Mouse (Mus musculus) right cerebral cortex, postnatal 4 days (tissue): ENCODE results near the gene Lin54.

ENCODE experiments used
- DNase-seq: peaks from one replicate; pipeline ENCODE4 v3.0.0-alpha.2; 2022

Gene Lin54

DNA sequence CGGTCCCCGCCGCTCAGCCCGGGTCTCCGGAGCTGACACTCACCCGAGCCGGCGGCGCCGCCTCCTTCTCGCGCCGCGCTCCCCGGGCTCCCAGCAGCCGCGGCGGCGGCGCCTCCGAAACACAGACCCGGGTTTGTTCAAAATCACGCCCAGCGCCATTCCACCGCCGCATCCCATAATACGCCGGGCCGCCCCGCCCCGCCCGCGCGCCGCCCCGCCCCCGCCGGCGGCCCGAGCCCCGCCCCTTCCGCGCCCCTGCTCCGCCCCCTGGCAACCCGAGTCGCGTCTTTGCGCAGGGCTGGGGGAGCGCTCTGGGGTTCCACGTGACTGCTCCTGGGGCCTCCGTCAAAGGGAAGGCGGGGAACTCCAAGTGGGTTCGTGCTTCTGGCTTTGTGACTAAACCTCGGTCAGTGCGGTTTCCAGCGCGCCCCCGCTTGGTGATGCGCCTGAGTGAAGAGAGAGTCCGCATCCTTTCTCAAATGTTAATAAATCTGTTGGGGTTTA lies at the start of gene Lin54:
TSS of gene Lin54 (minus strand) at position 182 of the 504 bp plus-strand sequence.
- DNase-seq: peak; percentile 87

DNA sequence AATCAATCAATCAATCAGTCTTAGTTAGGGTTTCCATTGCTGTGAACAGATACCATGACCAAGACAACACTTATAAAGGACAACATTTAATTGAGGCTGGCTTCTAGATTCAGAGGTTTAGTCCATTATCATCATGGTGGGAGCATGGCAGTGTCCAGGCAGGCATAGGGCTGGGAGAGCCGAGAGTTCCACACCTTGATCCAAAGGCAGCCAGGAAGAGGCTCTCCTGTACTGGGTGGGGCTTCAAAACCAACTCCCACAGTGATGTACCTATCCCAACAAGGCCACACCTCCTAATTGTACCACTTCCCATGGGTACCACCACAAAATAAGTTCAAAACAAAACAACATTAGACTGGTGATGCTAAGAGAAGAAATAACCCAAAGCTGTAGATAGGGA lies 49.7 kb upstream of the Lin54 start:
- DNase-seq: no peak

DNA sequence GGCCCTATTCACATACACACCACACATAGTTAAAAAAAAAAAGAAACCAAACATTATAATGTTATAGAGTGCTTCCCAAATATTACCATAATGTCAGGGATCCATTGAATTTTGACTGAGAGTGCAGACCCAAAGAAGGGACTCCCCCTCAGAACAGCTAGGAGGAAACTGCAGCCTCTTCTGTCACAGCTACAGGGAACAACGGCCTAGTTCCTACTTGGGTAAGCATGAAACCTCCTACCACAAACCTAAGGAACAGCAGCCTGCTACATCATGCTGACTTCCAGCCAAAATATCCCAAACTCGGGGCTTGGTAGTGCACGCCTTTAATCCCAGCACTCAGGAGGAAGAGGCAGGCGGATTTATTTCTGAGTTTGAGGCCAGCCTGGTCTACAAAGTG lies 48.9 kb upstream of the Lin54 start:
- no peak for DNase-seq

DNA sequence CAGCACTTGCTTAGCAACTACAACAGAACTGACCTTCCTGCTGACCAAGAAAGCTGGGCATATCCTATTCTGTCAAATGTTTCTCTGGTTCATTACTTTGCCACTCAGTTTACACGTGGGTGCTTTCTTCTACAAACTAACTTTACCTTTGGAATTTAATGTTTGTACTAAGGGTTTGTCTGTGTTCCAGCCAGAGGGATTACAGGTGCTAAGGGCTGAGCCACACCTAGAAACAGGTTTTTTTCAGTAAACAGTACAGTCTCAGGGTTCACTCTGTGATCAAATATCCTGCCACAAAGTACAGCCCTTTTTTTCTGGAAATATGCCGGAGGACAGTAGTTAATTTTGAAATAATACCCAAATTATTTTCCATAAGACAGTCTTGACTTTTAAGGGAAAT lies 47.8 kb upstream of the Lin54 start:
- no peak for DNase-seq

DNA sequence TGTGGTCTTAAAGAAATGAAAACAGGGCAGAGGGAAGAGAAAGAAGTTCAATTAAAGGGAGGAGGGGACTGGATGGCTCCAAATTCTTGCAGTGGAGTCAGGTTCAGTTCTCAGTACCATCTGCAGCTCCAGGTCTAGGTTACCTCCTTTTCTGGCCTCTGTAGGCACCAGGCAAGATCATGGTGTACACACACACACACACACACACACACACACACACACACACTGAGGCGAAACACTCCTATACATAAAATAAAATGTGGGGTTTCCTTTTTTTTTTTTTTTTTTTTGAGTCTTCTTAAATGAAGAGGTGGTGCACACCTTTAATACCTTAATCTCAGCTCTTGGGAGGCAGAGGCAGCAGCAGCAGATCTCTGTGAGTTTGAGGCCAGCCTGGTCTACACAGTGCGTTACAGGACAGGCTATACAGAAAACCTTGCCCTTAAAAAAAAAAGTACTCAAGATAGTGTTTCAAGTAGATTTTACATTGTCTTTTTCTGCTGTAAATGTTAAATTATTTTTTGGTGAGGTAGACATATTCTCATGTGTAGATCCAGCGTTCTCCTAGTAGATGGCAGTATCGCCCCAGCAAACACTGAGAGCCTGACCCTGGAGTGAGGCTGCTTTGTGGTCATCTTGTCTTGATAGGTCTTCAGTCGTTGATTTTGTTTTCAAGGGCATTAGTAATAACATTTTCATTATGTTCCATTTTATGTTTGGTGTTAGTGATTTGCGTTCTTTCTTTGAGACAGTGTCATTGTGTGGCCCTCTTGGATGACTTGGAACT lies 46.0 kb upstream of the Lin54 start:
- no peak for DNase-seq

DNA sequence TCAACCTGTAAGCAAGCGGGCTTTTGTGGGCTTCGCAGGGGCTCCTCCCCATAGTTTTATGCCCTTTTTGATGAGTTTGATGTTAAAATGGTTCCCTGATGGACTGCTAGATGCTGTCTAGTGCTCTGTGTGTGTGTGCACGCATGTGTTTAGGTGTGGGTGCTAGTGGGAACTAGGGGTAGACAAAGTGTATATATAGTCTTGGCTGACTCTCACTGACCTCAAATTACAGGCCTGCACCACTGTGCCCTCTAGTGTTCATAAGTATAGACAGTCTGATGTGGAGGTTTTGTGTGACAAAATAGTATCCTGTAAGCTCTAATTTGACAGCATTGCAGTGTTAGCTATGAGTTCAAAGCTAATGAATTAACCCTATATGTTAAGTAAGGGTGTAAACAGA lies 36.2 kb upstream of the Lin54 start:
- no peak for DNase-seq

DNA sequence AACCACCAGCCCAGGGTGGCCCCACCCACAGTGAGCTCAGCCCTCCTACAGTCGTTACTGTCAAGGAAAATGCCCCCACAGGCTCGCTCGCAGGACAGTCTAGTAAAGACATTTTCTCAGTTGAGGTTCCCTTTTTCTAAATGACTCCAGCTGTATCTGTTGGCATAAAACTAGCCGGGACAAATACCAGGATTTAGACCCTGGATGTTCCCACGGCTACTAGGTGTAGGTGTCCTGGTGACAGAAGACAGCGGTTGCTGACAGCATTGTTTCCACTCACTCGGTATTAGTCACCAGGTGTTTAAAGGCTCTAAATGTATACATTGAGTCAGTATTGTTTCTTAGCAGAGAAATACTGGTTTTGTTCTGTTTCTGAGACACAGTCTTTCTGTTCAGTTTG lies 35.4 kb upstream of the Lin54 start:
- DNase-seq: no peak

DNA sequence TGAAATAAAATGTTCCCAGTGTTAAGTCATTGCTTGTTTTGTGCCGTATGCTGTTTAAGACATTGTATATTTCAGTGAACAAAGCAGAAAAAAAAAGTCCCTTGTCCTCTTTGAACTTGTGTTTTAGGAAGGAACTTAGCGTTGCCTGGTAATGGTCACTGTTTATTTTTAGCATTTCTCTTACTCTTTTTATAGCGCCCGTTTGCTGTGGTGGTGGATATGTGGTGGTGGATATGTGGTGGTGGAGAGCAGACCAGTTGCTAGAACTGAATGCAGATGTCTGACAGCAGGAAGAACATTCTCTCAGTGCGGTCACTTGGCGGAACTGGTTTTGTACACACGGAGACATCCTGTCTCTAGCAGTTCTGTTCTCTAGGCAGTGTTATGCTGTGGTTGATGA lies 25.7 kb upstream of the Lin54 start:
- no peak for DNase-seq

DNA sequence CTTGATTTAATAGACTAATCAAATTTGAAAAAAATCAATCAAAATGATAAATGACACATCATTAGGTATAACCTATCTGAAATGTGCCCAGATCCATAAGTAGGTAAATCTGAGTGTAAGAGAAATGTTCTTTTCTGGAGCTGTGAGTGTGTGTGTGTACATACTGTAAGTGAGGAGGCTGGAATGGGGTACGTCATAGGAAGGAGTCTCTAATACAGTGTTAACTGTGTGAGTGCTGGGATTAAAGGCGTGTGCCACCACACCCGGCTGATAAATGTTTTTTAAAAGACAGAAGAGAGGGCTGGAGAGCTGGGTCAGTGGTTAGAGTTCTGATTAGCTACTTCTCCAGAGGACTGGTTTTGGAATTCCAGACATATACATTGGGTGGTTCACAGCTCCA lies 25.2 kb upstream of the Lin54 start:
- DNase-seq: no peak

DNA sequence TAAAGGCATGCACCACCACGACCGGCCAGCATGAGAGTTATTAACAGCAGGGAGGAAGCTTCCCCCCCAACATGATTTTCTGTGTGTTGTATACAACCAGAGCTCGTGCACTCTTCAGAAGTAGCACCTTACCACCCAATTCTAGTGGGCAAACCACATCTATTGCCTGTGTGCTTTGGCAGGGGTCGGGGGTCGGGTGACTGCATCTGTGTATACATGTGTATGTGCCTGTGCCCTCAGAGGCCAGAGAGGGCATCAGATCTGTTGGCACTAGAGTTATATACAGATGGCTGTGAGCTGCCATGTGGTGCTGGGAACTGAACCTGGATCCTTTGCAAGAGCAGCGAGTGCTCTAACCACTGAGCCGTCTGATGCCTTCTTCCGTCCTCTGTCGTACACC lies 24.5 kb upstream of the Lin54 start:
- no peak for DNase-seq

DNA sequence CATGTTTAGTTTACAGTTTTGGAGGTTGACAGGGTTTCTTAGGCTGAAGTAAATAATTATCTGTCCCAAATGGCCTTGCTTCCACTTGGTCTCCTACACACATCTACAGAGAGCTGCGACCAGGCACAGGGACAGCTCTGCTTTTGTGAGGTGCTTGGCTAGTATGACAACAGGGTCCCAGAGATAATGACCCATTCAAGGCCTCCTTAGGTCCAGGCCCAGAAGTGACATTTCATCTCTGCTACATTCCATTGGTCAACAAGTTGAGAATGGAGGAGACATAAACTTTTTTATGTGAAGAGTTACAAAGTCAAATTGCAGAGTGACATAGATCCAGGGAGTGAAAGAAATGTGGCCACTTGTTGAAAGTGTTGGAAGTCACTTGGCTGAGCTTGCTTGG lies 22.9 kb upstream of the Lin54 start:
- no peak for DNase-seq

DNA sequence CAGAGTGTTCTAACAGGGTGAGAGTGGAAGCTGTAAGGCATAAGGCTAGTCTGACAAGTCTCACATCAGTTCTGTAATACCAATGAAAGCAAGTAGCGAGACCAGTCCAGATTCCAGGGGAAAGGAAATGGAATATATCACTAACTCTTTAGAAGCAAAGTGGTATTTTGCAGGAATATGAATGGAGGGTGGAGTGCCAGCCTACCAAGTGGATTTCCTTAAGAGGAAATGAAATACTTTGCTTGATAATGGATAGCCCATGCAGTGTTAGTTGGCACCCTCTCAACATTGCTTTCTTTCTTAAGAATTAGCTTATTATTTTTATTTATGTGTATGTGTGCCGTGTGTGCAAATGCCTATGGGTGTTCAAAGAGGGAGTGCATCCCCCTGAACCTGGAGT lies 19.8 kb upstream of the Lin54 start:
- no peak for DNase-seq

DNA sequence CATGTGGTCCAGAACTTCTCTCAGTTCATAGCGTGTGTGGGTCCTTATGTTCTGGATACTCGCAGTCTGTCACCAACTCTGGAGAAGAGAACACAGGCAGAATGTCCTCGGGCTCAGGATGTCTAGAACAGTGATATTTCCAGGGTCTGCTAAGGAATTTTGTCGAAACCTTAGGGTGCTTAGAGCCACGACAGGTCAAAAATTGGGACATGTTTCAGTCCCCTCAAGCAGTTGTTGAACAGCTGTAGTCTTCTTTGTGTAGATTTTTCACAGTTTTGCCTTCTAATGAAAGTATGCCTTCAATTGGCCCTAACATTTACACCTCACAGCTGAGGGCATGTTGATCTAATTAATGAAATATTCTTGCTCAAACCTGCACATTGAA lies 18.6 kb upstream of the Lin54 start:
- DNase-seq: no peak

DNA sequence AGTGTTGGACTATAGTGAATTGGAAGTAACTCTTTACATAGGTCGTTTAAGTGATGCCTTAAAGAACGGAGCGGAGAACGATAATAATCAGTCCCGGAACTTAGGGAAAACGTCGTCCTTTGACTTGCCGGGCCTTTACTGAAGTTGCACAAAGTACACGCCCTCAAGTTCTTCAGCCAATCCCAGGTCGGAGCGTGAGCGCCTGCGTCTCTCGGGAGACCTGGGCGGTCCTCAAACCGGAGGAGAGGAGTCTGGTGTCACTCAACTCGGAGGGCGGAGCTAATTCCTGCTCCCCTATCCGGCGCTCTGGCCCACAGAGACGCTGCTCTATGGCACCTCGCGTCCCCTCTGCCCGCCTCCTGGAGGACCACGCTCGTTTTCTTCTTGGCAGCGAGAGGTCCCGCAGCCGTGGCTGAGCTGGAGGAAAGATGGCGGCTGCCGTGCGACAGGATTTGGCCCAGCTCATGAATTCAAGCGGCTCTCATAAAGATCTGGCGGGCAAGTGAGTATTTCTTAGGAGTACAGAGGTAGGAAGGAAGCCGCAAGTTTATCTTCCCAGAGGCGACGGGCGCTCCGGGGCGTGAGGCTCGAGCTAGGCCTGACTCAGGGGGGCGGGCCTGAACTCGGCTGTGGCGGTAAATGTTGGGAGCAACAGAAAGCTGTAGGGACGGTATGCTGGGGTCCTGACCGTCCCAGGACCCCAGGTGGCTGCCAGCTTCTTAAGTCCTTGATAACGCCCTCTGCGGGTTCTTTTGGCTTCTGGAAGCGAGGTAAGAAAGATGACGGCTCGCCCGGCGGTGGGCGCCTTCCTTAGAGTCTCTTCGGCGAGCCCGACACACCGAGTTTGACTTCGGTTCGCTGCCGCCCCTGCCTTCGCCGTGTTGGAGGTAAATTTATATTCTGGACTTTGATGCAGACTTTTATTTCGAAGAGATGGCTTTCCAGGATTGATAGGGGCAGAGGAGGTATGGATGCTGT lies 17.9 kb upstream of the Lin54 start, which contains the start of gene Cops4:
TSS of gene Cops4 (plus strand) at position 261 of the 978 bp plus-strand sequence.
- peak; percentile 90 for DNase-seq

DNA sequence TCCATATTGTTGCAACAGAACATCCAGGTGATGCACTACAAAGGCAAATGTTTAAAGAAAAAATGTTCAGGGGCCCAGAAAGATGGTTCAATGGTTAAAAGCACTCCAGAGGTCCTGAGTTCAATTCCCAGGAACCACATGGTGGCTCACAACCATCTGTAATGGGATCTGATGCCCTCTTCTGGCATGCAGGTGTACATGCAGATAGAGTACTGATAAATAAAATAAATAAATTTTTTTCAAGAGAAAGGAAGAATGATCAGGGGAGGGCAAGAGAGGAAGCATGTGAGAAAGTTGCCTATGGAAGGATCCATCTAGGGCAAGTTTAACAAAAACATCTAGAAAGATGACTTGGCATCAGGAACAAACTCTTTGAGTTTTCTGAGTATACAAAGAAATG lies 12.1 kb upstream of the Lin54 start:
- DNase-seq: no peak

DNA sequence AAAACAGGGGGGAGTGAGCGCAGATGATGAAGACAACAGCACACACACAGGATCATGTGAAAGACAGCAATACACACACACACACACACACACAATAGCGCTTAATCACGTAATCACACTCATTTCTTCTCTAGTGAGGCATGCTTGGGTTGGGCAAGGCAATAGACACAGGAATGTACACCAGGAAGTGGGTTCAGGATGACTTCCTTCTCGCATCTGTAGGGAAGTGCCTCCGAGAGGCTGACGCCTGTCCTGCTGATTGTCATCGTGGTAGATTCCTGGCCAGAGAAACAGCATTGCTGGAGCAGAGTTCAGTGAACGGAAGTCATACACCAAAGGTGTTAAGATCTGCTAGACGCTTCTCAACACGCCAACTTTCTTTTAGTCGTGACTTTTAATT lies 8.8 kb upstream of the Lin54 start:
- no peak for DNase-seq

DNA sequence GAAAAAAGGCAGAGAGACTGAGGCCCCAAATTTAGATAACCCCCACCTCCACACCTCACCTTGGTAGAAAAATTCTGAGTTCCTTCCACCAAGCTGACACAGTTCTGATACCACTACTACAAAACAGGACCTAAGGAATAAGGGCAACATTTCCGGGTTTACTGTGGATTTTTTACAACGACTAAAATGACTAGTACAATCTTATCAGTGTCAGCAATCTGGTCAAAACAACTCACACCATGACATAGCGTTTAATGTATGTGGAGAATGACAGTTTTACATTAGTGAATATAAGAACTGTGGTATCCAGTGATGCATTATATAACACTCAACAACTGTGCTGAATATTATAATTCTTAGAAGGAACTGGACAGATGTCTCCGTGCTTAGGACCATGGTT lies 828 bp upstream of the Lin54 start:
- DNase-seq: no peak

DNA sequence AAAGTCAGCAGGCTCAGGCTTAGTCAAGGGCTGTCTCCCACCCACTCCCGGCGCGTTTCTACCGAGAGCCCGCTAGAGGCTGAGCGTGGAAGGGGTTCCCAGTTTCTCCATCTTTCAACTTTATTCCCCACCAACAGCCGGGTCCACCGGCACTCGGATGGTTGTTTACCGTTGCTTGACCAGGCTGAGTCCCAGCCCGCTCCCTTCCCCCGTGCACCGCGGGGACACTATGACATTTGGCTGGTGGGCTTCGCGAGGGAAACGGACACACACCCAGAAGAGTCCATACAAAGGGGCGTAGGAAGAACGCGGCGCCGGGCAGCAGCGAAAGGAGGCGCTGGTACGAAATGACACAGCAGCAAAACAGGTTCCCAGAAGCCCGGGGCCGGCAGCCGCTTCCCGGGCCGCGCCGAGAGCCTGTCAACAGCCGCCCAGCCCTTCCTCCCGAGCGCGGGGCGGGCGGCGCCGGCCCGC lies 571 bp downstream of the Lin54 start:
- peak; percentile 42 for DNase-seq

DNA sequence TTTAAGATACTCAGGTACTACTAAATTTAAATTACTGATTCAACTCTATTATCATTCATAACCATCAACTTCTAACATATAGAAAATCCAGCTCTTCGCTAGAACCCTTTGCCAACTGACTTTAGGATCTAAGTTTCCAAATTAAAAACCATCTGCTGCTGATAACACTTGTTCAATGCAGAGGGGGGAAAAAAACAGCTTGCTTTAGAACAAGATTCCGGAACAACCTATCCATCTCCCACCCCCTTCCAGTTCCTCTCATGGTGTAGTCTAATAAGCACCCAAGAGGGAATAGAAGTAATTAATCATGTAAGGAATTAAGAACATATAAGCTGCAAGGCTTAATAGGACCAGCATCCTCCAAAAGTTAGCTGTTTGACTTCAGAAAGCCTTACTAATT lies 1.2 kb downstream of the Lin54 start:
- no peak for DNase-seq

DNA sequence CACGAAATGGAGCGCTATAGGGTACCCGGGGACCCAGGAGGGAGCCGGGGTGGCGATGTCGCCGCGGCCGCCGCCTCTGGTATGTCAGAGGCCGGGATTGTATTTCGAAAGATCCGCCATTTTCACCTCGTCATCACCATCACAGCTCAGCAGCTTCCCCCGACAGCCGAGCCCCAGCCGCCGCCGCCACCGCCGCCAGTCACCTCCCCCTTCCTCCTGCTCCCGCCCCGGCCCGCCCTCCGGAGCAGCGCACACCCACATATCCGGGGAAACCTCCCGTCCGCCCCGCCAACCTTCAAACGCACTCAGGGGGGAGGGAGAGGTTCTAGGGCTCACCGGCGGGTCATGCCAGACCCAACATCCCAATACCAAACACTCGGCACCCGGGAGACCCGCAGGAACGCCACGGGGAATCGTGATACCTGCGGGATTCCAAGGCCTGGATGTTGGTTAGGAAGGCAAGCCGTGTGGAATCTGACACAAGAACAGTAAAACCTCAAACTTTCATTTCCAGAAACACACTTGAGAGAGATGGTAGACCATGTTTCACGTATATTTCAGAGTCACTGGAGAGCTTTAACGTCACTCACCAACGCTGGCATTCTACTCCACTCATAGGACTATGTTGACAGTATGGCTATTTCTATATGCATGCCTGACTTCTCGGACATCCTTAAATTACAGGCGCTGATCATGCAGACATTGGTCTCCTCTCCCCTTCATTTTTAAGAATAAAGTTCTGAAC lies 1.8 kb downstream of the Lin54 start:
- peak; percentile 75 for DNase-seq

DNA sequence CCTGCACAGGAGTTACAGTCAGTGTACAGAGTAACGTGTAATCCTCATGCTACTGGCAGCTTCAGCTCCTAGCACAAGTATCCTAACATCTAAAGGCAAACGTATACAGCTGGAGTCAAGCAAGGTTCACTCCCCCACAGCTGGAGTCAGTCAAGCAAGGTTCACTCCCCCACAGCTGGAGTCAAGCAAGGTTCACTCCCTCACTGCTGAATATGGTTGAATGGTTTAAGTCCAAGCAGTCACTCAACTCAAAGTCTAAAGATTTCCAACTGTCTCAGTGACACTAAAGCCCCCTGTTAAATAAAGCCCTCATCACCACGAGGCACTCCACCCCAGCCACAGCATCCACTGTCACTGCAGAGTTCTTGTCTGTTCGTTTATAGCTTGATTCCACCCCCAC lies 8.7 kb downstream of the Lin54 start:
- no peak for DNase-seq

DNA sequence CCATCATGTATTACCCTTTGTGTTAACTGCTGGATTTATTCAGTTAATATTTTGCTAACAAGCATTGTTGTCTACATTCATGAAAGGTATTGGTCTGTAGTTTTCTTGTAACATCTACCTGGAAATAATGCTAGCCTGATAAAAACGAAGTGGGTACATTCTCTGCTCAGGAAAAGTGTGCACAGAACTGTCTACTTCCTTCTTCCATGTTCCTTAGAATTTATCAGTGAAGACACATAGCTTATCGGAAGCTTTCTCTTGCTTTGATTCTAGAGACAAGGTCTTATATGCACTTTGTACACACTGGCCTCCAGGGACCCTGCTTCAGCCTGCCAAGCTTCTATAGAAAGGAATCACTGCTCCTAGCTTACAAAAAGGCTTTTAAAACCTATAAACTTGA lies 11.1 kb downstream of the Lin54 start:
- DNase-seq: no peak

DNA sequence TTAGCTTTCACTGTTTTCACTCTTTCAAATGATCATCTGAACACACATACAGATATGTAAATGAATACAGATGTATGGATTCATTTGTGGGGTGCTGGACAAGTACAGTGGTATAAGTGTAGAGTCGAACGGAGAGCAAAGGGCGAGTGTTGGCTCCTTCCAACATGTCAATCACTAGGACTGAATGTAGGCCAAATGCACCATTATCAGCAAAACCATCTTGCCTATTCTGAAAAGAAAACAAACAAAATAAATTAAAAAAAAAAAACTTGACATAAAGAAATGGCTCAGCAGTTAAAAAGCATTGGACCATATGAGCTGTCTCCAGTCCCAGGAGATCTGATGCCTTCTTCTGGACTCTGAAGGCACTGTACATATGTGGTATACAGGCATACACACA lies 12.2 kb downstream of the Lin54 start:
- DNase-seq: no peak
